Mouse (Mus musculus) naive thymus-derived CD4-positive, alpha-beta T cell, adult 2 months (primary cell): Measurements from ENCODE around the gene Galnt12.

Source experiments
- DNase-seq: peaks from one replicate; pipeline ENCODE4 v3.0.0-alpha.2; 2011; ENCODE audit warnings: low read depth

Galnt12 gene

GRCm38 (mm10) chr4:47151553-47152183, 60.0 kb downstream of the Galnt12 start:
- DNase-seq, result no peak

GRCm38 (mm10) chr4:47161103-47161755, 69.5 kb downstream of the Galnt12 start:
- DNase-seq, result no peak

GRCm38 (mm10) chr4:47161756-47162587, 70.3 kb downstream of the Galnt12 start:
- DNase-seq, result no peak

- DNase-seq, result no peak
These were observed 80.6 kb downstream of the Galnt12 start for GRCm38 (mm10) chr4:47172314-47172713.
